ENCODE assay signal across 9 mouse cellular contexts in the genomic region with DNA sequence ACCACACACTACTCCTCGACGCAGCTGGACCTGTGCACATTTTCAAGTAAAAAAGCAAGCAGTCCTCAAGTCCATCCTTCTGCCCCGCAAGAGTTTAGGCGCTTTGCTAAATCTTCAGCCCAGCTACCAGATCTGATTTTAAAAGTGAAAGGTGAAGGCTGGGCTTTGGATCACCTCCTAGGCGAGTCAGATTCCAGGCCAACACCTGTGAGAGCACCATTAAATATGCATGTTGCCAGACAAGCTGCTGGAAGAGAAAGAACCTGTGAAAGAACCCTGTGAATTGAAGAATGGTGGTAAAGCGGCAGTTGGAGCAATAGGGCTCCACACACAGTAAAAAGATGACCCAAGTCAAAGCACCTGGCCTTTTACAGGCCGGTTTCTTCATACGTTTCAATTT. TPM values are rescaled to one million over a fixed set of nuclear protein-coding genes. Genes with fewer than 3 reads are reported as not detected.
DNase-seq lines count a peak whose midpoint lies in the region; ATAC-seq lines count a peak whose summit lies in the region.
"Had no signal": no experiment of that assay in that cellular context is flagged by ENCODE, and none has a peak within 500 bp of the region (broad histone marks: within the 10 kb centered on the region; RNA-seq: fewer than 3 reads in every experiment).

No protein-coding gene starts in this region.

- DNase-seq in cerebellum, adult 8-10 months, result peak; percentile 13
- peak; percentile 5 to 15 for DNase-seq in B cell, adult 2 months
- DNase-seq in kidney, adult 18-20 months, result peak; percentile 29
- DNase-seq in midbrain, embryonic 10.5 days (ENCODE audit: low spot score), result peak; percentile 28
- no peak for DNase-seq in ovary, postnatal 36 days (ENCODE audit: low spot score)
- no peak for DNase-seq in gastrocnemius, postnatal 36 days

- ATAC-seq in cerebellum, adult (ENCODE audit: insufficient number of reproducible peaks, low FRiP score, low TSS enrichment), result no peak
- ATAC-seq in embryonic facial prominence, embryonic 12.5 days (ENCODE audit: insufficient number of reproducible peaks, insufficient read depth, low FRiP score, low TSS enrichment), result no peak

- H3K4me2 ChIP-seq in embryonic facial prominence, embryonic 12.5 days (replicated peaks), result peak overlapping the region; percentile 68

- no peaks in the 10 kb centered on the region for H3K36me3 ChIP-seq in embryonic facial prominence, embryonic 12.5 days
- H3K36me3 ChIP-seq in midbrain, embryonic 10.5 days, result peaks cover 8% of the 10 kb centered on the region

- peak overlapping the region; percentile 93 for H3K4me3 ChIP-seq in embryonic facial prominence, embryonic 12.5 days
- H3K4me3 ChIP-seq in midbrain, embryonic 10.5 days, result peak overlapping the region; percentile 92

- H3K9ac ChIP-seq in embryonic facial prominence, embryonic 12.5 days, result peak overlapping the region; percentile 45

- WGBS in embryonic facial prominence, embryonic 12.5 days, result 11% methylated on average over 8 of the region's 8 CpGs
- 9% methylated on average over 8 of the region's 8 CpGs for WGBS in midbrain, embryonic 10.5 days

- intact Hi-C loops in gastrocnemius, postnatal 36 days (cut with DNase I), result no loop called here

- H3K27me3 ChIP-seq in embryonic facial prominence, embryonic 12.5 days, result no peaks in the 10 kb centered on the region
- no peaks in the 10 kb centered on the region for H3K27me3 ChIP-seq in midbrain, embryonic 10.5 days (ENCODE audit: low read depth, poor library complexity, severe bottlenecking)
- H3K27me3 ChIP-seq: Patski had no signal

- H3K9me3 ChIP-seq in embryonic facial prominence, embryonic 12.5 days, result no peaks in the 10 kb centered on the region
- peaks cover 6% of the 10 kb centered on the region for H3K9me3 ChIP-seq in midbrain, embryonic 10.5 days (replicated peaks)

- H3K4me1 ChIP-seq in embryonic facial prominence, embryonic 12.5 days, result peaks cover 10% of the 10 kb centered on the region; the same call in 1 of the 2 replicates
- H3K4me1 ChIP-seq in midbrain, embryonic 10.5 days, result peaks cover 36% of the 10 kb centered on the region

- no peak overlapping the region for H3K27ac ChIP-seq in embryonic facial prominence, embryonic 12.5 days
- H3K27ac ChIP-seq in midbrain, embryonic 10.5 days (replicated peaks), result peak overlapping the region; percentile 94

RNA-seq across cellular contexts. Expression of a gene that starts 1.4 kb away (rescaled TPM):
- polyA plus RNA-seq in embryonic facial prominence, embryonic 12.5 days (2016; fragmentation: Nextera tagmentation; extraction: Ambion mirVana), result 59.2 and 63.6 TPM in 2 replicates
- 49.1 and 55.7 TPM in 2 replicates for polyA plus RNA-seq in midbrain, embryonic 10.5 days (2016; fragmentation: Nextera tagmentation; extraction: Ambion mirVana)
- 1 to 10 TPM; 8.7 to 9.1 TPM for total RNA-seq in gastrocnemius, postnatal 36 days (2021)

Comparison
In these comparisons a context has a peak if more than half of its experiments do, and no peak if none do; other contexts are left out.
1. DNase-seq: peak in cerebellum, adult 8-10 months (single experiment), B cell, adult 2 months (2 of 2), kidney, adult 18-20 months (single experiment) and midbrain, embryonic 10.5 days (single experiment); none in ovary, postnatal 36 days (single experiment) and gastrocnemius, postnatal 36 days (0 of 2).